Mouse (Mus musculus) thymus, postnatal 0 days (tissue): ENCODE data around the gene Phactr1. TPM values are rescaled to one million over a fixed set of nuclear protein-coding genes. Genes with fewer than 3 reads are reported as not detected.

Experiments
- DNase-seq: peaks from one replicate; pipeline ENCODE4 v3.0.0-alpha.2; 2015; ENCODE audit warnings: low spot score
- polyA plus RNA-seq: library from polyadenylated mRNA; unstranded; fragments of >200 nt; fragmentation: Nextera tagmentation; extraction: Ambion mirVana; gene quantifications from 2 replicates; pipeline ENCODE4 v1.2.1, GENCODE M21; 2015

Gene Phactr1
- polyA plus RNA-seq, 1 experiment from 2014 or later = 2.7 TPM

DNA sequence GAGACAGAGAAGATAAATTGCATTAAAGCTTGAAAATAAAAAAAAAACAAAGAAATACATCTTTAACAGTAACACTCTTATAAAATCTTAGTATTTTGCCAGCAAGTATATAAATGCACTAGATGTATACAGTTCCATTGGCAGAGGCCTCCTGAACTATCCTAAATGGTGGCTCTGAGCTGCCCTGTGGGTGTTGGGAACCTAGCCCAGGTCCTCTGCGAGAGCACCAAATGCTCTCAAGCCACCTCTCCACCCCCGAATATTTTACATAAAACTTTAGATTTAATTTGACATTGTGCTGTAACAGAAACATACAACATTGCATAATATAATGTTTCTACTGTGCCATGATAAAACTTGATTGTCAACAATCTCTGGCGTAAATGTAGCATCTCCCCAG, 293.1 kb downstream of the Phactr1 start:
- no peak for DNase-seq

GRCm38 (mm10) chr13:42973961-42974360, 293.5 kb downstream of the Phactr1 start:
- DNase-seq = no peak

DNA sequence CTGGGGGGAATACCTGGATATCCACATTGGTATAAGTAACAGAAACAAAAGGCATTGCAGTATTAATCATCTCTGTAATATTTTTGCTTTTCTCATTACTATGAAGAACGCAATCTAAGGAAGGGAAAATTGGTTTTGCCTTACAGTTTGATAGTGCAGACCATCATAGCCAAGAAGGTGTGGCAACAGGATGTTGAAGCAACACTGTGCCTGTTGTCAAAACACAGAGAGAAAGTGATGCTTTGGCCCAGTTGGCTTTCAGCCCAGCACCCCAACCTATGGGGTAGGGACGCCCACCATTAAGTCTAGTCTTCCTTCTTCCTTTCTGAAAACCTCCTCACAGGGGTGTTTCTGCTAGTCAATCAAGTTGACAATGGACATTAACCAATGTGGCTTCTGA, 294.1 kb downstream of the Phactr1 start:
- DNase-seq = no peak

- DNase-seq = no peak
These were observed 295.7 kb downstream of the Phactr1 start for GRCm38 (mm10) chr13:42976144-42976543.

GRCm38 (mm10) chr13:42976967-42977366, 296.5 kb downstream of the Phactr1 start:
- no peak for DNase-seq

DNA sequence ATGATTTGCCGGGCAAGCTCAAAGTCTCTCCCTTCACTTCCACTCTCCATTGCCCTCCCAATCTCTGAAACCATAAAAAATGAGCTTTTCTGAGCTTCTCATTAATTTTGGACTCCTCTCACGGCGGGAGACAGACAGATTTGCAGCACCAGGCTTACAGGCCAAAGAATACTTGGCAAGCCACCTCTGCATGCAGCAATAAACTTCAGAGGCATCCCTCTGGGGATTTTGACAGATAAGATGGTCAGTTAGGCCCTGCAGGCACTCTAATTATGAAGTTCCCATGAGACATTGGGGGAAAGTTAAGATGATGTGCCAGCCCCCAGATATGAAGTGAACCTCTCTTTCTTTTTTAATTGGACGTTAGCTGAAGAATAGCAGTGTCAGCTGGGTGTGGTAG, 300.2 kb downstream of the Phactr1 start:
- DNase-seq = no peak

GRCm38 (mm10) chr13:42982646-42983045, 302.2 kb downstream of the Phactr1 start:
- DNase-seq = no peak

- peak; percentile 71 for DNase-seq
These were observed 305.4 kb downstream of the Phactr1 start for GRCm38 (mm10) chr13:42985806-42986205.

GRCm38 (mm10) chr13:42987931-42988579, 307.6 kb downstream of the Phactr1 start:
- no peak for DNase-seq

DNA sequence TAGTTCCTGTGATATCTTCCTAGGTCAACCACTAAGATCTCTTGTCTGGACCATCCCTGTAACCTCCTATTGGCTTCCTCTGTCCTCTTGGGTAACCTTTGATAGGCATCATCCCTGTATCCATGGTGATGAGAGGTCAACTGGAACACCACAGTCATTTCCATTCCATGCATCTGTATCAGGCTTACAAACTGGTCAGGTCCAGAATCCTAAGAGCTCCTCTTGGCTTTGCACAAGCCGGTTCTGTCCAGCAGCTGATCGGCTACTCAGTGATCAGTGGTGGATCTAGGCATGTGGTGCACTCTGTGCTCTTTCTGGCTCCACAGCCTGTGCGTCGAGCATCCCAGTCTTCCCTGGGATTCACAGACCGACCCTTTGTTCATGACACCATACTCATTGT, 309.1 kb downstream of the Phactr1 start:
- DNase-seq = no peak

DNA sequence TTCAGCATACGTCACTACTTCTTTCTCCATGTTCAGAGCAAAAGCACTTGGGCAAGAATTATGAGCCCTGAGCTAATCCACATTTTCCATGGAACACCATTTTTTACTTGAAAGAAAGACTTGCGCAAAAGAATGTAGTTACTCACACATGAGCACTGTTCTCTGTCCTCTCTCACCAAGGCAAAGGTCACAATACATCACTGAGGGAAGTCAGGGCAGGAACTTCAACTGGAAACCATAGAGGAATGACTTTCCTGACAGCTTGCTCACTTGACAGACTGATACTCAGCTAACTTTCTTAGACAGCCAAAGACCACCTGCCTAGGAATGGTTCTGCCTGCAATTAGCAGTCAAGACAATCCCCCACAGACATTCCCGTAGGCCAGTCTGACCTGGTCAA, 309.6 kb downstream of the Phactr1 start:
- DNase-seq = no peak

- no peak for DNase-seq
These were observed 310.2 kb downstream of the Phactr1 start for GRCm38 (mm10) chr13:42990493-42991111.

DNA sequence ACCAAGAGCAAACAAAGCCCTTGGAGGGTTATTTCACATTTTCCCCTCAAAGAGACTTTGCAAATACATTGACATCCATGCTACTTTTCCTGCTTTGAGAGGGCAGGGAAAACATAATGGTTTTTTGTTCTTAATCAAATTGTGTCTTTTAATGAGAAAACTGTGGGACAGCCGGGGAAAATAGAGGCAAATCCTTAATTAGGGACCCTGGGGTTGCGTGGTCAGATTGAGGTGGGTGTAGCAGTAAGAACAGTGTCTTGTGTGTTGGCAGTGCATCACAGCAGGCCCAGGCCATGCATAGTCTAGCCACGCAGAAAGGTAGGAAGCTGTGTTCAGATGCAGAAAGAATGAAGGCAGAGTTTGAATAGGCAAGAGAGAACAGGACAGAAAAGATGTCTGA, 310.7 kb downstream of the Phactr1 start:
- DNase-seq = no peak

DNA sequence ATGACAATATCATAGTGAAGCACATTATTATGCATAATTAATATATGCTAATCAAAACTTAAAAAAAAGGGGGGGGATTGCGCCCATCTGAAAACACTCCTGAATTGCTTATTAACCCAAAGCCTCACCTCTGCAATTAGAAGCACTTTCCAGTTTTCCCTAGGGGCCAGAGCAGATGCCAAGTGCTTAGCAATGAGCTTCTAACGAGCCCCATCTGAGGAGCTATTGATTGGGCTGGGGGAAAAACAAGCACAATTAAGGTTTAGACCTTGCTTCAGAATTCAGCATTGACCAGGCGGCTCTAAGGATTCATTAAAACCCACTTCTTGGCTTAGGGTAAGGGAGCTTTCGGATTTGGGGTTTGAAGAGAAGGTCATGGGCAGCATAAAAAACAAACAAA, 311.9 kb downstream of the Phactr1 start:
- no peak for DNase-seq

GRCm38 (mm10) chr13:42994276-42994675, 313.9 kb downstream of the Phactr1 start:
- DNase-seq = no peak

GRCm38 (mm10) chr13:42996188-42996587, 315.8 kb downstream of the Phactr1 start:
- no peak for DNase-seq

DNA sequence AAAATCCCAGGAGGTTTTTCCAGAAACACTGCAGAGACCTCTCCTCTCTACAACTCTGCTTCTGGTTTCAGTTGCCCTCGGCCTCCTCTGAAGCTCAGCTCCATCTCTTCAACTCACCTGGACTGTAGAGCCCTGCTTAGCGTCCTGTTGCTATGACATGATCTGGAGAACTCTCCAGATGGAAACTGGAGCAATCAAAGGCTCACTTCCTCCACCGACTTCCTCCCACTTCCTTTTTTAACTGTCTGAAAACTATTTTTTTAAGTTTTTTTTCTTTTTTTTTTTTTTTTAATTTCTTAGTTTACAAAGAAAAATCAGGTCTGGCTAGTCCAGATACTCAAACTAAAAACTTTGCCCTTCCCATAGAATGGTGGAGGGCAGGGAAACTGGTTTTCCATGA, 318.9 kb downstream of the Phactr1 start:
- no peak for DNase-seq

DNA sequence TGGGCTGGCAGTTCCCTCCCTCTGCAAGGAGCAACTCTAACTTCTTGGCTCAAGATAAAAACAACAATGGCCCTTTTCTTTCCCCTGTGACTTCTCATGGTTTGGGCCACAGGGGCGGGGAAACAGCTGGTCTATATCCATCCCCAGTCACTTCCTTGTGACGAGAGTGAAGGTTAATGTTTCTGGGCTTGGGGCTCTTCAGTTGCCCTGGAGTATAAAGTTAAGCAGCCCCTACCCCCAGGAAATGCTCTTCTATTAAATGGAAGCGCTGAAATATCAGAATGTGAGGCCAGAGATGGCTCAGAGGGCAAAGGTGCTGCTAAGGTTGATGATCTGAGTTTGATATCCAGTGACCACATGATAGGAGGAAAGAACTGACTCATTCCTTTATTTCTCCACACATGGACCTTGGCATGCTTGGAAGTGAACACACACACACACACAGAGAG, 324.7 kb downstream of the Phactr1 start:
- no peak for DNase-seq

DNA sequence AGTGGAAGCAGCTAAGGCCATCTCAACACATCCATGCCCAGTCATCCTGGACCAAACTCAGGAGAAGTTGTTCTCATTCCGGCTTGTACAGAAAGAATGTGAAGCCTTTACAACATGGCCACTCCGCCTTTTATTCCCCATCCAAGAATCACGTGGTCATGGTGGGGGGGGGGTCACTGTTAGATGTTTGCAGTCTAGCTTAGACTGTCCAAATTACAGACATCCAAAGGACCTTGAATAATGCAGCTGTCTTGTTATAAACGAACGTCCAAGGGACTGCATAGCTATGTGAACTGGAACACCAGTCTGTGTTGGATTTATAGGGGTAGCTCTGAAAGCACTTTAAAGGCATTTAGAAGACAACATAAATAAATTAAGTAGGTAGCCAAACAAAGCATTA, 328.0 kb downstream of the Phactr1 start:
- DNase-seq = no peak

DNA sequence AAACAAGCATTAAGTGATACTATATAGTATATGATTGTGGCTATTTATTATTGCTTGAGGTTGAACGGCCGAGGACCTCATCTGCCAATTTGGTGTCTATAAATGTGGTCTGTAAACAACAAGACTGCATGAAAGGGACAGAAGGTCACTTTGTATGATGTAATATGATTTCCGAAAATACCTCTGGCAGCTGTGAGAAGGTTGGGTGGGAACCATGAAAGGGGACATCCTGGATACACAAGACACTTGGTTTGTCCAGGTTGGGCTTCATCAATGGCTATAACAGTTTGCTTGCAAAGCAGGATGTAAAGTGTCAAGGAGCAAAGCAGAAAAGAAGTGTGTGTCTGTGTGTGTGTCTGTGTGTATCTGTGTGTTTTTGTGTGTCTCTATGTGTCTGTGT, 329.2 kb downstream of the Phactr1 start:
- DNase-seq = no peak

GRCm38 (mm10) chr13:43011516-43011915, 331.1 kb downstream of the Phactr1 start:
- no peak for DNase-seq

DNA sequence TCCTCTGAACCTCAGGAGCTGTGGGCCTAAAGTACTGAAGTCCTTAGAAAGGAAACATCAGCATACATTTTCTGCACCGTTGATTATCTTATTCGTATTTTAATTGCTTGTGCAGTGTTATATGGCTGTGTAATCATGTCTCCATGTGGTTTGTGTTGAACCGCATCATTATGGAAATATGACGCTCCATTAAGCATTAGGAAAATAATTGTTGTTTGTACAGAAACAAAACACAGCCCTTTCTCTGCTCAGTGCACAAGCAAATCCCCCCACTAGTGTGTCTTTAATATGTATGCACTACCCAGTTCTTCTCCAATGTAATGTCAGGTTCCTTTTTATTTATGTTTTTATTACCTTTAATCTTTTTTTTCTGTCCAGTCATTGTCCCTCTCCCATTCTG, 333.6 kb downstream of the Phactr1 start:
- DNase-seq = no peak

GRCm38 (mm10) chr13:43015768-43016167, 335.3 kb downstream of the Phactr1 start:
- DNase-seq = no peak
